Mouse (Mus musculus) embryonic fibroblast, embryonic 13.5 days (primary cell): ENCODE results near the gene Brms1. TPM values are rescaled to one million over a fixed set of nuclear protein-coding genes. Genes with fewer than 3 reads are reported as not detected.
A peak's percentile ranks its signal among the peaks of the same experiment; 100 is the strongest.

Experiments used
- H3K27ac ChIP-seq: 2 replicates; pipeline ENCODE4 v1.5.1; 2012; ENCODE audit warnings: low read length, control low read depth, inconsistent platforms; ENCODE audit not compliant: insufficient read depth
- H3K4me1 ChIP-seq: 2 replicates; pipeline ENCODE4 v1.6.1; 2011; ENCODE audit warnings: low read length; ENCODE audit not compliant: control insufficient read depth, insufficient read depth
- H3K4me3 ChIP-seq: 2 replicates; pipeline ENCODE4 v1.5.1; 2011; ENCODE audit warnings: mild to moderate bottlenecking, control low read depth, low read length; ENCODE audit not compliant: insufficient read depth
- CTCF ChIP-seq: IDR thresholded peaks from 2 replicates; pipeline ENCODE4 v1.5.1; 2011; ENCODE audit warnings: mild to moderate bottlenecking, control low read depth, low read length, moderate library complexity, borderline replicate concordance; ENCODE audit not compliant: insufficient read depth
- POLR2A ChIP-seq: IDR thresholded peaks from 2 replicates; pipeline ENCODE4 v1.6.1; 2011; ENCODE audit warnings: low read depth, mild to moderate bottlenecking, control low read depth, low read length, moderate library complexity
- polyA plus RNA-seq: library from polyadenylated mRNA; stranded (reverse); fragments of >200 nt; gene quantifications from 2 replicates; pipeline ENCODE4 v1.2.4, GENCODE M21; 2011; ENCODE audit warnings: low read depth; ENCODE audit not compliant: missing spikeins, insufficient read length

Gene Brms1
- polyA plus RNA-seq, 1 experiment = 12.9 TPM

DNA sequence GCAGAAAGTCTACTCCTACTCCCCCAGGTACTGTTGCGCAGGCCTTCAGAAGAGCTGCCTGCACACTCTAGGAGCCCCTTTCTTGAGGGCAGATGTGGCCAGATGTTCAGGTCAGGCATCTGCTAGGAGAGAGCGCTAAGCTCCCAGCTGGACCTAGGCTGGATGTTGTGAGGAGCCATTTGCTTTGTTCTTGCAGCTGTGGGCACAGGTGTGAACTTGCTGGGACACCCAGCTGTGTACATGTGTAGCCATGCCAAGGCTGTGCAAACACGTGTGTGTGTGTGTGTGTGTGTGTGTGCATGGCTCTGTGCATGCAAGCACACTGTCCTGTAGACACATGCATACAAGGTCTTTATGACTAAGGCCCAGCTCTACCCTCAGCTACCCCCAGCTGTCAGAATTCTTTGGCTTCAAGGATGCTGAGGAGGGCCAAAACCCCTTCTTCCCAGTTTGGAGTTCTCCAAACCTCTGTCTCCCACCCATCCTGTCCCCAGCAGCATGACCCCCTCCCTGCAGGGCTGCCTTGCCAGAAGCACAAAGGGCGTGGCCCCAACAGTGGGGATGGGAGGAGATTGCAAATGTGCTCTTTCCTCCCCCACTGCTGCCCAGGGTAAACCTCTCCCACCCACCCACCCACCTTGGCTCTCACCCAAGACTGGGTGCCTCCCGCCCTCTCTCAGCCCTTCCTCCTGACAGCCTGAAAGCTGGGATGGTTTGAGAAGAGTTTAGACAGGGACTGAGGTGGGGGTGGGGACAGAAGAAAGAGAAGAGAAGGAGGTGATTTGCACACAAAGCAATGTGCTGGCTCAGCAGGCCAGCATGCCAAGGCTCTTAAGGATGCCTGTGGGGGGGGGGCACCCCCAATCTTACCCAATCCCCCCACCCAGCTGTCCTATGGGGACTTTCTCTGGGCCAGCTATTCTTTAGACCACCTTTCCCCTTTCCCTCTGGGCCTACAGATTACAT lies 19.5 kb downstream of the Brms1 start:
- H3K4me1 ChIP-seq = peaks cover 46% of the 10 kb centered on the region
- TF ChIP-seq POLR2A (peak; percentile 71), CTCF (no peak)
- H3K4me3 ChIP-seq = no peak overlapping the region
- peak overlapping the region; percentile 96 for H3K27ac ChIP-seq

DNA sequence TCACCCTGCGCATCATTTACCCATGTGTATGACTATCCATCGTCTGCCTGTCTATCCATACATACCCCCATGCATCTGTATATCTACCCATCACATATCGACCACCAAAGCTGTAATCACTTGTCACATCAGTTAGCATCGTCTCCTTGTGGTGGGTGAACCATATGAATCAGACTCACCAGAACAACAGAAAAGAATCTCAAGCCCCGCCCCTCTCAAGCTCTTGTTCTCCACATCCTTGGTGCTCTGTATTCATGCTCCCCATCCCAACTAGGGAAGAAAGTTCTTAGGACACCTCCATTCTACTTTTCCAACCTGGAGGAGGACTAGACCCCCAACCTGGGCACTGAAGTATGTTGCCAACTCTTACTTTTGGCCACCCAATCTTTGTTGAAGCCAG lies 20.9 kb downstream of the Brms1 start:
- Histone ChIP-seq H3K4me1 (peaks cover 49% of the 10 kb centered on the region), H3K4me3 (no peak overlapping the region), H3K27ac (peak overlapping the region; percentile 73)
- TF ChIP-seq POLR2A = no peak; the same call in 1 of the 2 replicates
- no peak for TF ChIP-seq CTCF

DNA sequence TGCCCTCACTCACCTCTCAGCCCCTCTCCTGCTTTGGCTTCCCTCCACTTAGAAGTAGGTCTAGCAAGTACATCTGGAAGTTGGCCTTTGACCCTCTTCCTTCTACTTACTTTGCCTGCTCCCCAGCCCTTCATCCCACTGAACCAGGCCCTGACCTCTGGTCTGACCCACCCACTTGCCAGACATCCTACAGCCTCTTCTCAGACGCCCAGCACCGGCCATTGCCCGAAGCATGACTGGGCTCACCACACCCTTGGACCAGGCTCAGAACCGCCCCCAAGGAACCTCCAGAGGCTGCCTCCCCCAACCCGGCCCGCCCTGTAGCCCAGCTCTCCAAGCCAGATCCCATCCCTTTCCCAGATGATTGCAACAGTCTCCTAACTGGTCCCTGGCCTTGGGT lies 21.3 kb downstream of the Brms1 start:
- no peak for TF ChIP-seq CTCF
- TF ChIP-seq POLR2A = peak; percentile 17; the same call in 1 of the 2 replicates
- H3K27ac ChIP-seq = peak overlapping the region; percentile 73
- no peak overlapping the region for H3K4me3 ChIP-seq
- H3K4me1 ChIP-seq = peaks cover 53% of the 10 kb centered on the region

DNA sequence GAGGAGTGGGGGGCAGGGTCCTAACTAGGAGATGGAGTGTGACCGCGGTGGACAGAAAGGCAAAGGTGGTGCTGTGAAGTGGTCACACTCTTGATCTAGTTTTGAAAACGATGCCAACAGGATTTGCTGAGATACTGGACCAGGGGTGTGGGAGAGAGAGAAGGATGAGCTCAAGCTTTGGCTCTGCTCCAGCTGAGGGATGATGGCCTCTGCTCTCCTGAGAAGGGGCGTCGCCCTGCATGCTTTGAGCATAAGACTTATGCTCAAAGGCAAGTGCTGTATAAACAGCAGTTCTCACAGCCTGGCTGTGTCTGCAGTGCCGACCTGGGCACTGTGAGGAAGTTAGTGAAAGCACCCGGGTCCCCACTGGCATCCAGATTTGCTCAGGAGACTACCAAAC lies 23.9 kb downstream of the Brms1 start:
- no peak for TF ChIP-seq CTCF
- TF ChIP-seq POLR2A = no peak
- peak overlapping the region; percentile 4; the same call in 1 of the 2 replicates for H3K27ac ChIP-seq
- H3K4me3 ChIP-seq = no peak overlapping the region
- H3K4me1 ChIP-seq = peaks cover 35% of the 10 kb centered on the region

DNA sequence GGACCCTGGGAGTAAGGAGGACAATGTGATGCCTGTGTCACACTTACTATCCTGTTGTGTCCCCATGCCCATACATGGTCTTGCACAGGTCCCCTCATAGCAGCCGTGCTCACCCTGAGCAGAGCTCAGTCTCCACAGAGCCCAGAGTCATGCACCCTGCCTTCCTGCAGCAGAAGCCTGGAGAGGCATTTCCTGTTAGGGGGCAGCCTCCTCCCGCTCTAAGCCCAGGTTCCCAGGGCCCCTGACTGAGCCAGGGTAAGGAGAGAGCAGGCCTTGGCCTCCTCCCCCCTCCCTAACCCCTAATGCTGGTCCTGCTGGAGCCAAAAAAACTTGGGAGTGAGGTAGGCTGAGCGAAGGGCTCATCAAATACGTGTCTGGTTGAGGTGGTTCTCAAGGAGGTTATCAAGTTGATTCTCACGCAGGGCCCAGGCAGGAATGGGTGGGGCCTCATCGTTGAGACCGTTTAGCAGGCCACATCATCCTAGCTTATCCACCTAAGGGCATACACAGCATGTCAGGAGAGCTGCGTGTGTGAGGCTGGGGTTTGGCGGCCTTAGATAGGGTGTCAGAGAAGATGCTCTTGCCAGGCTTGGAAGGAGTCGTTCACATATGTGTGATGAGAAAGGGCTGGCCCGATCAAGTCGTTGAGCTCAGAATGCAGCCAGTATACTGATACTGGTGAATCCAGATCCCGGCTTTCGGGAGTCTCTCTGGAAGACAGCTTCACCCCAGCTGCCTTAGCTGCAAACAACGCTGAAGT lies 26.1 kb downstream of the Brms1 start:
- Histone ChIP-seq H3K4me3 (no peak overlapping the region), H3K4me1 (peaks cover 22% of the 10 kb centered on the region), H3K27ac (peak overlapping the region; percentile 92)
- TF ChIP-seq CTCF (no peak), POLR2A (peak; percentile 43; the same call in 1 of the 2 replicates)

DNA sequence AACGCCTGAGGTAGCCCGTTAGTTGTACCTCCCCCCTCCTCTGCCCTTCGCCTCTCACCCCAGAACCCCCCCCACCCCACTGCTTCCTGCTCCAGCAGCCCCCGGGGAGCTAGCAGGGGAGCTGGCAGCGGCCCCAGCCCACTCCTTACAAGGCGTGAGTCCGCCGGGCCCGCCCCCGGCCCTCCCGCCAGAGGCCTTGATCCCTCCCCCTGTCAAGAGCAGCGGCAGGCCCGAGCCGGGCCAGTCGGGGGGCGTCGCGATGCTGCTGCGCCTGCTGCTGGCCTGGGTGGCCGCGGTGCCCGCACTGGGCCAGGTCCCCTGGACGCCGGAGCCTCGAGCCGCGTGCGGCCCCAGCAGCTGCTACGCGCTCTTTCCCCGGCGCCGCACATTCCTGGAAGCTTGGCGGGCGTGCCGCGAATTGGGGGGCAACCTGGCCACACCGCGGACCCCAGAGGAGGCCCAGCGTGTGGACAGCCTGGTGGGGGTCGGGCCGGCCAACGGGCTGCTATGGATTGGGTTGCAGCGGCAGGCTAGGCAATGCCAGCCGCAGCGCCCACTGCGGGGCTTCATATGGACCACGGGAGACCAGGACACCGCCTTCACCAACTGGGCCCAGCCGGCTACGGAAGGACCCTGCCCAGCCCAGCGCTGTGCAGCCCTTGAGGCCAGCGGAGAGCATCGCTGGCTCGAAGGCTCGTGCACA lies 26.9 kb downstream of the Brms1 start, which contains the start of gene Cd248:
Gene Cd248 (plus strand): TSS at position 212 of the 703 bp plus-strand sequence.
- TF ChIP-seq POLR2A (peak; percentile 96), CTCF (no peak)
- H3K4me3 ChIP-seq = peak within 1 kb of the TSS; percentile 41
- peak within 1 kb of the TSS; percentile 92 for H3K27ac ChIP-seq
- peaks cover 19% of the 10 kb centered on the region for H3K4me1 ChIP-seq

DNA sequence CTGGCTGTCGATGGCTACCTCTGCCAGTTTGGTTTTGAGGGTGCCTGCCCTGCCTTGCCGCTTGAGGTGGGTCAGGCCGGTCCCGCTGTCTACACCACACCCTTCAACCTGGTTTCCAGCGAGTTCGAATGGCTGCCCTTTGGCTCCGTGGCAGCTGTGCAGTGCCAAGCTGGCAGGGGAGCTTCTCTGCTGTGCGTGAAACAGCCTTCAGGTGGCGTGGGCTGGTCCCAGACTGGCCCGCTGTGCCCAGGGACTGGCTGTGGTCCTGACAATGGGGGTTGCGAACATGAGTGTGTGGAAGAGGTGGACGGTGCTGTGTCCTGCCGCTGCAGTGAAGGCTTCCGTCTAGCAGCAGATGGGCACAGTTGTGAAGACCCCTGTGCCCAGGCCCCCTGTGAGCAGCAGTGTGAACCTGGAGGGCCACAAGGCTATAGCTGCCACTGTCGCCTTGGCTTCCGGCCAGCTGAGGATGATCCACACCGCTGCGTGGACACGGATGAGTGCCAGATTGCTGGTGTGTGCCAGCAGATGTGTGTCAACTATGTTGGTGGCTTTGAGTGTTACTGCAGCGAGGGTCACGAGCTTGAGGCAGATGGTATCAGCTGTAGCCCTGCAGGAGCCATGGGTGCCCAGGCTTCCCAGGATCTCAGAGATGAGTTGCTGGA lies 27.5 kb downstream of the Brms1 start:
- Histone ChIP-seq H3K4me1 (peaks cover 19% of the 10 kb centered on the region), H3K4me3 (peak overlapping the region; percentile 41), H3K27ac (peak overlapping the region; percentile 66)
- TF ChIP-seq CTCF = no peak
- TF ChIP-seq POLR2A = peak; percentile 51

DNA sequence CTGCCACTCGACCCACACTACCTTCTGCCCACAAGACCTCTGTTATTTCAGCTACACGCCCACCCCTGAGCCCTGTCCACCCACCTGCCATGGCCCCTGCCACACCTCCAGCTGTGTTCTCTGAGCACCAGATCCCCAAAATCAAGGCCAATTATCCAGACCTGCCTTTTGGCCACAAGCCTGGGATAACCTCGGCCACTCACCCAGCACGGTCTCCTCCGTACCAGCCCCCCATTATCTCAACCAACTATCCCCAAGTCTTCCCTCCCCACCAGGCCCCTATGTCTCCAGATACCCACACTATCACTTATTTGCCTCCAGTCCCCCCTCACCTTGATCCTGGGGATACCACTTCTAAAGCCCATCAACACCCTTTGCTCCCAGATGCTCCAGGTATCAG lies 28.3 kb downstream of the Brms1 start:
- peak overlapping the region; percentile 41 for H3K4me3 ChIP-seq
- no peak for TF ChIP-seq CTCF
- no peak for TF ChIP-seq POLR2A
- H3K27ac ChIP-seq = no peak overlapping the region
- peaks cover 18% of the 10 kb centered on the region for H3K4me1 ChIP-seq

DNA sequence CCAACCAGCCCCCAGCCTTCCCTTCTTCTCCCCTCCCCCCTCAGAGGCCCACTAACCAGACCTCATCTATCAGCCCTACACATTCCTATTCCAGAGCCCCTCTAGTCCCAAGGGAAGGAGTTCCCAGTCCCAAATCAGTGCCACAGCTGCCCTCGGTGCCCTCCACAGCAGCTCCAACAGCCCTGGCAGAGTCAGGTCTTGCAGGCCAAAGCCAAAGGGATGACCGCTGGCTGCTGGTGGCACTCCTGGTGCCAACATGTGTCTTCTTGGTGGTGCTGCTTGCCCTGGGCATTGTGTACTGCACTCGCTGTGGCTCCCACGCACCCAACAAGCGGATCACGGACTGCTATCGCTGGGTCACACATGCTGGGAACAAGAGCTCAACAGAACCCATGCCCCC lies 28.8 kb downstream of the Brms1 start:
- Histone ChIP-seq H3K4me1 (peaks cover 13% of the 10 kb centered on the region), H3K4me3 (peak overlapping the region; percentile 29; the same call in 1 of the 2 replicates), H3K27ac (peak overlapping the region; percentile 75)
- no peak for TF ChIP-seq CTCF
- peak; percentile 64 for TF ChIP-seq POLR2A
